In genomic region chr13:96133363-96134100, GRCm38 (mm10) we compare ENCODE assay signal across 9 mouse cellular contexts. TPM values are rescaled to one million over a fixed set of nuclear protein-coding genes. Genes with fewer than 3 reads are reported as not detected.
DNase-seq lines count a peak whose midpoint lies in the region; ATAC-seq and TF ChIP-seq lines count a peak whose summit lies in the region.
"Had no signal": no experiment of that assay in that cellular context is flagged by ENCODE, and none has a peak within 500 bp of the region (broad histone marks: within the 10 kb centered on the region; RNA-seq: fewer than 3 reads in every experiment).

No protein-coding gene starts in this region.

- H3K9me3 ChIP-seq in heart, postnatal 0 days (replicated peaks; ENCODE audit: control insufficient read depth, low read length): no peaks in the 10 kb centered on the region
- H3K9me3 ChIP-seq in hindbrain, embryonic 14.5 days (ENCODE audit: control insufficient read depth, low read length): no peaks in the 10 kb centered on the region
- no peaks in the 10 kb centered on the region for H3K9me3 ChIP-seq in neural tube, embryonic 12.5 days

- no peak for ATAC-seq in heart, postnatal 0 days (ENCODE audit: insufficient read depth, low read depth)
- ATAC-seq in hindbrain, embryonic 14.5 days (ENCODE audit: low FRiP score): peak; percentile 16; the same call in 1 of the 2 replicates
- peak; percentile 31; the same call in 1 of the 2 replicates for ATAC-seq in neural tube, embryonic 12.5 days (ENCODE audit: low FRiP score, low read depth)
- ATAC-seq in megakaryocyte progenitor cell, adult 5-6 weeks (replicated peaks; ENCODE audit: poor library complexity): no peak
- ATAC-seq: Patski had no signal

- peak overlapping the region; percentile 49 for H3K4me3 ChIP-seq in heart, postnatal 0 days (ENCODE audit: low read depth, low read length)
- H3K4me3 ChIP-seq in cortical plate, adult 2 months (ENCODE audit: insufficient read depth, low read length): peak overlapping the region; percentile 54
- H3K4me3 ChIP-seq in hindbrain, embryonic 14.5 days (replicated peaks; ENCODE audit: low read length): peak overlapping the region; percentile 55
- peak overlapping the region; percentile 55 for H3K4me3 ChIP-seq in neural tube, embryonic 12.5 days

- peaks cover 68% of the 10 kb centered on the region for H3K27me3 ChIP-seq in heart, postnatal 0 days (ENCODE audit: control insufficient read depth, insufficient read depth, low read length)
- H3K27me3 ChIP-seq in hindbrain, embryonic 14.5 days (ENCODE audit: control insufficient read depth, insufficient read depth, low read length): peaks cover 15% of the 10 kb centered on the region; the same call in 1 of the 2 replicates
- peaks cover 35% of the 10 kb centered on the region for H3K27me3 ChIP-seq in neural tube, embryonic 12.5 days (replicated peaks)

- no peak for TF ChIP-seq POLR2A in cortical plate, adult 2 months (IDR thresholded peaks at IDR 0.05; ENCODE audit: extremely low read depth, insufficient read depth, low read length)

- peaks cover 5% of the 10 kb centered on the region; the same call in 1 of the 2 replicates for H3K4me1 ChIP-seq in heart, postnatal 0 days (ENCODE audit: control insufficient read depth, insufficient read depth)
- no peaks in the 10 kb centered on the region for H3K4me1 ChIP-seq in cortical plate, adult 2 months (ENCODE audit: control insufficient read depth, insufficient read depth, low read length)
- peaks cover 17% of the 10 kb centered on the region for H3K4me1 ChIP-seq in hindbrain, embryonic 14.5 days (replicated peaks; ENCODE audit: control insufficient read depth, insufficient read depth, low read length)
- peaks cover 16% of the 10 kb centered on the region for H3K4me1 ChIP-seq in neural tube, embryonic 12.5 days

- TF ChIP-seq CTCF in heart, postnatal 0 days (IDR thresholded peaks at IDR 0.05; ENCODE audit: low read depth): no peak
- TF ChIP-seq CTCF in cortical plate, adult 2 months (IDR thresholded peaks at IDR 0.05; ENCODE audit: extremely low read depth, insufficient read depth, low read length): no peak

- peak overlapping the region; percentile 85 for H3K4me2 ChIP-seq in heart, postnatal 0 days (ENCODE audit: low read depth, low read length)
- peak overlapping the region; percentile 90 for H3K4me2 ChIP-seq in hindbrain, embryonic 14.5 days (replicated peaks)
- H3K4me2 ChIP-seq in neural tube, embryonic 12.5 days (replicated peaks): peak overlapping the region; percentile 88

- no peaks in the 10 kb centered on the region for H3K36me3 ChIP-seq in heart, postnatal 0 days (replicated peaks; ENCODE audit: control insufficient read depth, insufficient read depth, low read length)
- no peaks in the 10 kb centered on the region for H3K36me3 ChIP-seq in hindbrain, embryonic 14.5 days (replicated peaks; ENCODE audit: control insufficient read depth, insufficient read depth)
- no peaks in the 10 kb centered on the region for H3K36me3 ChIP-seq in neural tube, embryonic 12.5 days

- DNase-seq in heart, postnatal 0 days (ENCODE audit: low spot score): no peak
- DNase-seq in heart, adult 18-20 months: no peak
- DNase-seq in hindbrain, embryonic 14.5 days (ENCODE audit: low spot score): peak; percentile 51
- no peak for DNase-seq in ovary, adult 18-20 months (ENCODE audit: low spot score)
- DNase-seq in adrenal gland, postnatal 14 days: no peak

- no peak for TF ChIP-seq EP300 in heart, postnatal 0 days (IDR thresholded peaks at IDR 0.05; ENCODE audit: low read depth)

- no peak overlapping the region for H3K27ac ChIP-seq in heart, postnatal 0 days (ENCODE audit: low read depth)
- no peak overlapping the region for H3K27ac ChIP-seq in cortical plate, adult 2 months (ENCODE audit: insufficient read depth, low read length)
- peak overlapping the region; percentile 90 for H3K27ac ChIP-seq in hindbrain, embryonic 14.5 days
- 0 out of 2 replicates have a peak overlapping the region, but pooled peaks have one; percentile 26 for H3K27ac ChIP-seq in neural tube, embryonic 12.5 days

- WGBS in heart, postnatal 0 days: 6% methylated on average over 28 of the region's 28 CpGs
- 2% methylated on average over 28 of the region's 28 CpGs for WGBS in hindbrain, embryonic 14.5 days
- 4% methylated on average over 28 of the region's 28 CpGs for WGBS in neural tube, embryonic 12.5 days

- no peak overlapping the region for H3K9ac ChIP-seq in heart, postnatal 0 days (replicated peaks; ENCODE audit: low read depth, low read length)
- peak overlapping the region; percentile 72 for H3K9ac ChIP-seq in hindbrain, embryonic 14.5 days
- H3K9ac ChIP-seq in neural tube, embryonic 12.5 days: peak overlapping the region; percentile 67

RNA-seq across cellular contexts. Expression of gene Sv2c, which starts 1.2 kb away (rescaled TPM):
- total RNA-seq in heart, postnatal 0 days (2014; rRNA removed; ENCODE audit: low replicate concordance): 0.15 and 1.2 TPM in 2 replicates
- polyA plus RNA-seq in heart, postnatal 0 days (2015; fragmentation: Nextera tagmentation; extraction: Ambion mirVana): 0.25 and 0.32 TPM in 2 replicates
- under 1 TPM; 0.32 to 0.33 TPM for total RNA-seq in heart, adult 18-20 months (2021)
- 7.4 and 12.0 TPM in 2 replicates for polyA plus RNA-seq in cortical plate, adult 2 months (2012; rRNA removed)
- 50.2 and 55.7 TPM in 2 replicates for polyA plus RNA-seq in hindbrain, embryonic 14.5 days (2014; fragmentation: Nextera tagmentation; extraction: Ambion mirVana)
- polyA plus RNA-seq in neural tube, embryonic 12.5 days (2016; fragmentation: Nextera tagmentation; extraction: Ambion mirVana): 16.3 and 16.4 TPM in 2 replicates
- total RNA-seq in megakaryocyte progenitor cell, adult 5-6 weeks (2015): not detected in 2 replicates
- total RNA-seq in megakaryocyte progenitor cell, adult 5-6 weeks (2017): 0.14 TPM in 1 of 2 replicates, not detected in the other
- 3.1 and 6.2 TPM in 2 replicates for total RNA-seq in adrenal gland, postnatal 14 days (2021)
- polyA plus RNA-seq: Patski had no signal

RNA-seq across cellular contexts. Expression of gene Gm17190, which starts 51.7 kb away (rescaled TPM):
- not detected in 2 replicates for total RNA-seq in heart, postnatal 0 days (2014; rRNA removed; ENCODE audit: low replicate concordance)
- polyA plus RNA-seq in heart, postnatal 0 days (2015; fragmentation: Nextera tagmentation; extraction: Ambion mirVana): not detected in 2 replicates
- total RNA-seq in heart, adult 18-20 months (2021): not detected
- polyA plus RNA-seq in cortical plate, adult 2 months (2012; rRNA removed): not detected in 2 replicates
- 0.26 and 0.63 TPM in 2 replicates for polyA plus RNA-seq in hindbrain, embryonic 14.5 days (2014; fragmentation: Nextera tagmentation; extraction: Ambion mirVana)
- polyA plus RNA-seq in neural tube, embryonic 12.5 days (2016; fragmentation: Nextera tagmentation; extraction: Ambion mirVana): 0.37 and 0.87 TPM in 2 replicates
- total RNA-seq in megakaryocyte progenitor cell, adult 5-6 weeks (2015): not detected in 2 replicates
- total RNA-seq in megakaryocyte progenitor cell, adult 5-6 weeks (2017): not detected in 2 replicates
- total RNA-seq in adrenal gland, postnatal 14 days (2021): not detected in 2 replicates

RNA-seq across cellular contexts. Expression of gene Gm20075, which starts 52.4 kb away (rescaled TPM):
- 1.9 and 9.7 TPM in 2 replicates for total RNA-seq in heart, postnatal 0 days (2014; rRNA removed; ENCODE audit: low replicate concordance)
- polyA plus RNA-seq in heart, postnatal 0 days (2015; fragmentation: Nextera tagmentation; extraction: Ambion mirVana): 31.3 and 35.2 TPM in 2 replicates
- 10 to 100 TPM; 12.3 to 15.4 TPM for total RNA-seq in heart, adult 18-20 months (2021)
- 1.8 and 2.0 TPM in 2 replicates for polyA plus RNA-seq in cortical plate, adult 2 months (2012; rRNA removed)
- polyA plus RNA-seq in hindbrain, embryonic 14.5 days (2014; fragmentation: Nextera tagmentation; extraction: Ambion mirVana): 22.0 and 27.0 TPM in 2 replicates
- polyA plus RNA-seq in neural tube, embryonic 12.5 days (2016; fragmentation: Nextera tagmentation; extraction: Ambion mirVana): 23.4 and 30.8 TPM in 2 replicates
- 3.4 and 6.7 TPM in 2 replicates for total RNA-seq in megakaryocyte progenitor cell, adult 5-6 weeks (2015)
- 7.2 and 11.6 TPM in 2 replicates for total RNA-seq in megakaryocyte progenitor cell, adult 5-6 weeks (2017)
- 19.3 and 21.0 TPM in 2 replicates for total RNA-seq in adrenal gland, postnatal 14 days (2021)

Comparison
In these comparisons a context has a peak if more than half of its experiments do, and no peak if none do; other contexts are left out.
1. ATAC-seq: peak in hindbrain, embryonic 14.5 days (single experiment) and neural tube, embryonic 12.5 days (single experiment); none in heart, postnatal 0 days (single experiment) and megakaryocyte progenitor cell, adult 5-6 weeks (single experiment).
2. H3K27ac ChIP-seq: peak in hindbrain, embryonic 14.5 days (single experiment) and neural tube, embryonic 12.5 days (single experiment); none in heart, postnatal 0 days (single experiment) and cortical plate, adult 2 months (single experiment).
3. Peak in every context shown above with its lines, with median percentiles within 50 percentile points of each other: H3K4me2 ChIP-seq and H3K4me3 ChIP-seq.